ENCODE assay signal across 25 mouse cellular contexts in the genomic region with DNA sequence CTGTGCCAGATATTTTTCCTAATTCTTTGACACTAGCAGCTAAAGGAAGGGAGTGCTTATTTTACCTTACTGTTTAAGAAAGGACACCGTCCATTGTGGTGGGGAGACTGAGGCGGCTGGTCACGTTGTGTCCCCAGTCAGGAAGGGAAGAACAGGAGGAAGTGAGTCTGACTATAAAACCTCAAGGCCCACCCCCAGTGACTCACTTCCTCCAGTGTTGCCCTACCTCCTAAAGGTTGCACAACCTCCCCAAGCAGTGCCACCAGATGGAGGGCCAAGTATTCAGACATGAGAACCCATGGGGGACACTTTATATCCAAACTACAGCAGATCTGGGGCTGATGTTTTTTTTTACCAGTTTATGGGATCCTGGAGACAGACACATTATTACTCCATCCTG.
"Had no signal": no experiment of that assay in that cellular context is flagged by ENCODE, and none has a peak within 500 bp of the region (broad histone marks: within the 10 kb centered on the region; RNA-seq: fewer than 3 reads in every experiment).

No protein-coding gene starts in this region.

- H3K4me3 ChIP-seq: kidney, embryonic 15.5 days; limb, embryonic 10.5 days; limb, embryonic 13.5 days; liver, embryonic 12.5 days; liver, embryonic 15.5 days; lung, embryonic 15.5 days; megakaryocyte, embryonic 14.5 days; midbrain, embryonic 10.5 days; midbrain, embryonic 13.5 days; neural tube, embryonic 12.5 days; neural tube, embryonic 15.5 days; stomach, embryonic 15.5 days had no signal

- H3K27me3 ChIP-seq: kidney, embryonic 15.5 days; limb, embryonic 13.5 days; liver, embryonic 12.5 days; liver, embryonic 15.5 days; lung, embryonic 15.5 days; megakaryocyte, embryonic 14.5 days; midbrain, embryonic 13.5 days; neural tube, embryonic 12.5 days; neural tube, embryonic 15.5 days; stomach, embryonic 15.5 days had no signal

- H3K4me1 ChIP-seq: kidney, embryonic 15.5 days; limb, embryonic 10.5 days; limb, embryonic 13.5 days; liver, embryonic 12.5 days; liver, embryonic 15.5 days; megakaryocyte, embryonic 14.5 days; midbrain, embryonic 10.5 days; midbrain, embryonic 13.5 days; neural tube, embryonic 12.5 days; neural tube, embryonic 15.5 days; stomach, embryonic 15.5 days had no signal

- H3K27ac ChIP-seq: kidney, embryonic 15.5 days; limb, embryonic 10.5 days; limb, embryonic 13.5 days; liver, embryonic 12.5 days; liver, embryonic 15.5 days; lung, embryonic 15.5 days; midbrain, embryonic 10.5 days; midbrain, embryonic 13.5 days; neural tube, embryonic 12.5 days; neural tube, embryonic 15.5 days; stomach, embryonic 15.5 days had no signal

- DNase-seq: kidney, adult 11 months; kidney, adult 8-10 months; kidney, postnatal 10 days; kidney, postnatal 36 days; liver; lung, adult 18-20 months; lung, postnatal 10 days; lung, postnatal 4 days; retina, postnatal 1 day; right cerebral cortex, postnatal 25 days; spleen, adult 18-20 months; thymus, postnatal 25 days had no signal

- ATAC-seq: liver, embryonic 12.5 days; midbrain, embryonic 13.5 days; midbrain, embryonic 16.5 days had no signal

- H3K36me3 ChIP-seq: kidney, embryonic 15.5 days; limb, embryonic 10.5 days; limb, embryonic 13.5 days; liver, embryonic 12.5 days; liver, embryonic 15.5 days; lung, embryonic 15.5 days; midbrain, embryonic 10.5 days; midbrain, embryonic 13.5 days; neural tube, embryonic 12.5 days; neural tube, embryonic 15.5 days; stomach, embryonic 15.5 days had no signal

- H3K9me3 ChIP-seq: kidney, embryonic 15.5 days; limb, embryonic 10.5 days; limb, embryonic 13.5 days; liver, embryonic 12.5 days; liver, embryonic 15.5 days; lung, embryonic 15.5 days; midbrain, embryonic 13.5 days; neural tube, embryonic 12.5 days; neural tube, embryonic 15.5 days; stomach, embryonic 15.5 days had no signal
